14 mouse cellular contexts compared by ENCODE assay signal in the genomic region with DNA sequence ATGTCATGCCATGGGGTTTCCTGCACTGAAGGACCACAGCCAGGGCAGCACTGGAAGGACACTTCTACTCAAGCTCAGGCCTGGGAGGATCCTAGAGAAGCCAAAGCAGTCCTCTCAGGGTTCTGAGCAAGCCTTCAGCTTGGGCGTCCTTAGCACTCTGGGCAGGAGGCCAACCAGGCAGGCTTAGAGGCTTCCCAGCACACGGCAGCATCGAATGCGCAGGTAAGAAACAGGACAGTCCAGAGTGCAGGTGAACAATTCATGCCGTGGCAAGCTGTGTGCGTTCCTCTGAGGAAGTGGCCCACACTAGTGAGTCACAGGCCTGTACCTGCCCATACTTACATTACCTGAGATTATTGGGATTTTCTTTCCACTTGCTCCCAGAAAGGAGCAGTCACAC.
DNase-seq lines count a peak whose midpoint lies in the region; ATAC-seq lines count a peak whose summit lies in the region.
"Had no signal": no experiment of that assay in that cellular context is flagged by ENCODE, and none has a peak within 500 bp of the region (broad histone marks: within the 10 kb centered on the region; RNA-seq: fewer than 3 reads in every experiment).

No protein-coding gene starts in this region.

- H3K36me3 ChIP-seq in embryonic facial prominence, embryonic 12.5 days: no peaks in the 10 kb centered on the region
- H3K36me3 ChIP-seq in embryonic facial prominence, embryonic 10.5 days (replicated peaks): no peaks in the 10 kb centered on the region
- no peaks in the 10 kb centered on the region for H3K36me3 ChIP-seq in intestine, embryonic 15.5 days
- no peaks in the 10 kb centered on the region for H3K36me3 ChIP-seq in forebrain, embryonic 11.5 days (ENCODE audit: control insufficient read depth, insufficient read depth, low read length)
- H3K36me3 ChIP-seq: limb, embryonic 12.5 days; neural tube, embryonic 13.5 days had no signal

- 88% methylated on average over 6 of the region's 6 CpGs for WGBS in embryonic facial prominence, embryonic 12.5 days
- 90% methylated on average over 6 of the region's 6 CpGs for WGBS in embryonic facial prominence, embryonic 10.5 days
- WGBS in intestine, embryonic 15.5 days: 63% methylated on average over 6 of the region's 6 CpGs
- 87% methylated on average over 6 of the region's 6 CpGs for WGBS in forebrain, embryonic 11.5 days

- no peak for DNase-seq in embryonic facial prominence, embryonic 10.5 days (ENCODE audit: low spot score)
- DNase-seq in NIH3T3 (ENCODE audit: low read depth): peak; percentile 20
- peak; percentile 49 for DNase-seq in lung, postnatal 14 days
- DNase-seq in yolk sac, embryonic 10.5 days (ENCODE audit: low spot score): no peak
- DNase-seq in forebrain, embryonic 11.5 days (ENCODE audit: low spot score): no peak
- DNase-seq in heart, adult 11 months: no peak
- DNase-seq: embryo, embryonic 11 days; thymus, postnatal 36 days had no signal

- no peak overlapping the region for H3K4me2 ChIP-seq in embryonic facial prominence, embryonic 12.5 days (replicated peaks)
- H3K4me2 ChIP-seq in intestine, embryonic 15.5 days (replicated peaks): no peak overlapping the region
- no peak overlapping the region for H3K4me2 ChIP-seq in forebrain, embryonic 11.5 days (ENCODE audit: low read depth, low read length, severe bottlenecking)
- H3K4me2 ChIP-seq: limb, embryonic 12.5 days; midbrain, embryonic 11.5 days; neural tube, embryonic 13.5 days had no signal

- 0 out of 2 replicates have a peak overlapping the region, but pooled peaks have one; percentile 7 for H3K27ac ChIP-seq in embryonic facial prominence, embryonic 12.5 days
- H3K27ac ChIP-seq in embryonic facial prominence, embryonic 10.5 days (replicated peaks): no peak overlapping the region
- 0 out of 2 replicates have a peak overlapping the region, but pooled peaks have one; percentile 13 for H3K27ac ChIP-seq in intestine, embryonic 15.5 days
- no peak overlapping the region for H3K27ac ChIP-seq in forebrain, embryonic 11.5 days (ENCODE audit: low read depth, low read length)
- H3K27ac ChIP-seq: limb, embryonic 12.5 days; neural tube, embryonic 13.5 days had no signal

- no peaks in the 10 kb centered on the region for H3K9me3 ChIP-seq in embryonic facial prominence, embryonic 12.5 days
- no peaks in the 10 kb centered on the region for H3K9me3 ChIP-seq in embryonic facial prominence, embryonic 10.5 days
- H3K9me3 ChIP-seq in intestine, embryonic 15.5 days: no peaks in the 10 kb centered on the region
- H3K9me3 ChIP-seq in forebrain, embryonic 11.5 days (ENCODE audit: control insufficient read depth, low read length): no peaks in the 10 kb centered on the region
- H3K9me3 ChIP-seq: limb, embryonic 12.5 days; neural tube, embryonic 13.5 days had no signal

- no peak for ATAC-seq in embryonic facial prominence, embryonic 12.5 days (ENCODE audit: insufficient number of reproducible peaks, insufficient read depth, low FRiP score, low TSS enrichment)
- no peak for ATAC-seq in intestine, embryonic 15.5 days
- no peak for ATAC-seq in forebrain, embryonic 11.5 days (replicated peaks; ENCODE audit: low FRiP score)
- ATAC-seq: Patski had no signal

- peaks cover 22% of the 10 kb centered on the region for H3K4me1 ChIP-seq in embryonic facial prominence, embryonic 12.5 days
- H3K4me1 ChIP-seq in embryonic facial prominence, embryonic 10.5 days: peaks cover 32% of the 10 kb centered on the region
- peaks cover 25% of the 10 kb centered on the region for H3K4me1 ChIP-seq in intestine, embryonic 15.5 days (replicated peaks)
- 0 out of 2 replicates have a peak, but pooled peaks cover 2% of the 10 kb centered on the region for H3K4me1 ChIP-seq in forebrain, embryonic 11.5 days (replicated peaks; ENCODE audit: control insufficient read depth, insufficient read depth, low read length)

- H3K27me3 ChIP-seq in embryonic facial prominence, embryonic 12.5 days: no peaks in the 10 kb centered on the region
- peaks cover 19% of the 10 kb centered on the region; the same call in 1 of the 2 replicates for H3K27me3 ChIP-seq in embryonic facial prominence, embryonic 10.5 days (replicated peaks; ENCODE audit: low read depth, poor library complexity, severe bottlenecking)
- no peaks in the 10 kb centered on the region for H3K27me3 ChIP-seq in intestine, embryonic 15.5 days (replicated peaks)
- no peaks in the 10 kb centered on the region for H3K27me3 ChIP-seq in forebrain, embryonic 11.5 days (ENCODE audit: control insufficient read depth, insufficient read depth, low read length)
- H3K27me3 ChIP-seq: Patski had no signal

- no peak overlapping the region for H3K9ac ChIP-seq in embryonic facial prominence, embryonic 12.5 days
- H3K9ac ChIP-seq in intestine, embryonic 15.5 days: no peak overlapping the region
- H3K9ac ChIP-seq in forebrain, embryonic 11.5 days (ENCODE audit: low read length): no peak overlapping the region
- H3K9ac ChIP-seq: limb, embryonic 12.5 days; neural tube, embryonic 13.5 days had no signal

- no peak overlapping the region for H3K4me3 ChIP-seq in embryonic facial prominence, embryonic 12.5 days
- no peak overlapping the region for H3K4me3 ChIP-seq in embryonic facial prominence, embryonic 10.5 days
- H3K4me3 ChIP-seq in intestine, embryonic 15.5 days (replicated peaks): no peak overlapping the region
- no peak overlapping the region for H3K4me3 ChIP-seq in forebrain, embryonic 11.5 days (ENCODE audit: low read depth, low read length)
- H3K4me3 ChIP-seq: limb, embryonic 12.5 days; neural tube, embryonic 13.5 days had no signal

Comparison
In these comparisons a context has a peak if more than half of its experiments do, and no peak if none do; other contexts are left out.
1. H3K27ac ChIP-seq: peak in embryonic facial prominence, embryonic 12.5 days (single experiment) and intestine, embryonic 15.5 days (single experiment); none in embryonic facial prominence, embryonic 10.5 days (single experiment) and forebrain, embryonic 11.5 days (single experiment).
2. DNase-seq: peak in NIH3T3 (single experiment) and lung, postnatal 14 days (single experiment); none in embryonic facial prominence, embryonic 10.5 days (single experiment), yolk sac, embryonic 10.5 days (single experiment), forebrain, embryonic 11.5 days (single experiment) and heart, adult 11 months (single experiment).